Mouse (Mus musculus) left cerebral cortex, postnatal 4 days (tissue): ENCODE data around the gene Vmn1r65. TPM values are rescaled to one million over a fixed set of nuclear protein-coding genes. Genes with fewer than 3 reads are reported as not detected.
"Not testable (repeated sequence)": the region's sequence is repeated elsewhere in the genome, so short reads cannot be mapped to it uniquely, and the experiment has no call there.

Experiments used
- DNase-seq: peaks from one replicate; pipeline ENCODE4 v3.0.0-alpha.2; 2022
- intact Hi-C: fragments of 180-260 bp; cut with DNase I; formaldehyde crosslinking; loops from one replicate; pipeline ENCODE4 v1.15.1; 2025
- total RNA-seq, 2 experiments: library from RNA; stranded (reverse); gene quantifications; 2 replicates each; pipeline ENCODE4 v1.2.3; 2021

The Vmn1r65 gene
- not detected for total RNA-seq

GRCm38 (mm10) chr7:6010910-6011309, at the start of gene Vmn1r65:
TSS of gene Vmn1r65 (minus strand) at chr7:6011010.
- DNase-seq, result no peak
- intact Hi-C loops, result no loop called here

DNA sequence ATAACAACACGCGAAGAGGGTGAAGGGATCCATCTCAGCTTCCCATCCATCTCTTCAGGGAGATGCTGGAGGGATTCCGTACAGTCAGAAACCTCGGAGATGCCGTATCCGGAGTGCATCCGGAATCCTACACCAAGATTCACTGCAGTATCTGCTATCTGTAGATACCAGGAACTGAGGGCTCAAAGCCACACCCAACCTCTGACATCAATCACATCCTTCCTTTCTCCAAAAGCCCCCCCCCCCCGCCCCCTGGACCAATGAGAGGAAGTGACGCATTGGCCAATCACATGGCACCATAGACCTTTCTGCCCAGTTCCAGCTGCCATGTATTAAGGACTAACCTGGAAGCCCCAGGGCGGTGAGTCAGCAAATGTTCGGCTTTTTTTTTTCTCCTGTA, 34.1 kb upstream of the Vmn1r65 start, which contains the start of gene Nlrp4c:
Gene Nlrp4c (plus strand): TSS at position 301 of the 400 bp plus-strand sequence.
- DNase-seq, result no peak
- intact Hi-C loops, result no loop called here

- intact Hi-C loops, DNase-seq: not testable (repeated sequence)
Observed at GRCm38 (mm10) chr7:5982426-5982825, 28.4 kb downstream of the Vmn1r65 start.

DNA sequence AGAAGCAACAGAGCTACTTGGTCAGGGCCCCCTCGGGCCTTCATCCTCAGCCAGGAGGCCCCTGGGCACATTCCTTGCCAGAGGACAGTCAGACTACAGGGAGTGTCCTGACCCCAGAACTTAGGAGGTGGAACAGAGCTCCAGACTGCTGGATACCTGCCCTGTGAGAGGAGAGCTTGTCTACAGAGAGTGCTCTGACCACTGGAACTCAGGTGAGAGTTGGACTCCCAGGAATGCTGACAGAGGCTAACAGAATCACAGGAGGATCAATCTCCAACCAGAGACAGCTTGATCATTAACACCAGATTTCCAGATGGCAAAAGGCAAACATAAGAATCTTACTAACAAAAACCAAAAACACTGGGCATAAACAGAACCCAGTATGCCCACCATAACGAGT, 38.3 kb downstream of the Vmn1r65 start:
- intact Hi-C loops, DNase-seq: not testable (repeated sequence)

Other genes with a start within 250 kb of the Vmn1r65 start
- gene Vmn1r63, start 205.6 kb downstream of the Vmn1r65 start, total RNA-seq, result not detected
- gene Vmn1r64, start 126.5 kb downstream of the Vmn1r65 start, total RNA-seq, result not detected
- not detected for gene Nlrp4c, start 34.2 kb upstream of the Vmn1r65 start, total RNA-seq
- 10 to 100 TPM; 35.1 to 36.1 TPM for gene Zfp787, start 145.0 kb upstream of the Vmn1r65 start, total RNA-seq
- gene Zfp444, start 161.2 kb upstream of the Vmn1r65 start, total RNA-seq, result 10 to 100 TPM; 66.3 to 68.0 TPM
- not detected for gene Galp, start 186.1 kb upstream of the Vmn1r65 start, total RNA-seq
- not detected for gene Zscan5b, start 211.3 kb upstream of the Vmn1r65 start, total RNA-seq
- not detected for gene Epp13, start 241.7 kb upstream of the Vmn1r65 start, total RNA-seq